21 mouse cellular contexts compared by ENCODE assay signal in genomic region chr1:64701780-64702179, GRCm38 (mm10). TPM values are rescaled to one million over a fixed set of nuclear protein-coding genes. Genes with fewer than 3 reads are reported as not detected.
DNase-seq lines count a peak whose midpoint lies in the region; ATAC-seq and TF ChIP-seq lines count a peak whose summit lies in the region.
"Had no signal": no experiment of that assay in that cellular context is flagged by ENCODE, and none has a peak within 500 bp of the region (broad histone marks: within the 10 kb centered on the region; RNA-seq: fewer than 3 reads in every experiment).

No protein-coding gene starts in this region.

- H3K36me3 ChIP-seq in midbrain, embryonic 11.5 days (ENCODE audit: control insufficient read depth, insufficient read depth, low read length), result peaks cover 5% of the 10 kb centered on the region; the same call in 1 of the 2 replicates
- peaks cover 7% of the 10 kb centered on the region for H3K36me3 ChIP-seq in midbrain, postnatal 0 days (ENCODE audit: insufficient read depth, low read length)
- 0 out of 2 replicates have a peak, but pooled peaks cover 3% of the 10 kb centered on the region for H3K36me3 ChIP-seq in kidney, postnatal 0 days (ENCODE audit: insufficient read depth, low read length)

- no peaks in the 10 kb centered on the region for H3K9me3 ChIP-seq in midbrain, embryonic 11.5 days (ENCODE audit: control insufficient read depth, low read length)
- H3K9me3 ChIP-seq in midbrain, postnatal 0 days (ENCODE audit: low read length), result no peaks in the 10 kb centered on the region
- no peaks in the 10 kb centered on the region for H3K9me3 ChIP-seq in kidney, postnatal 0 days (replicated peaks; ENCODE audit: low read length)
- H3K9me3 ChIP-seq: embryonic facial prominence, embryonic 13.5 days; forebrain, embryonic 13.5 days; heart, embryonic 13.5 days; hindbrain, embryonic 15.5 days; midbrain, embryonic 10.5 days; neural tube, embryonic 15.5 days had no signal

- no peaks in the 10 kb centered on the region for H3K4me1 ChIP-seq in midbrain, embryonic 11.5 days (ENCODE audit: control insufficient read depth, insufficient read depth, low read length)
- no peaks in the 10 kb centered on the region for H3K4me1 ChIP-seq in midbrain, postnatal 0 days (ENCODE audit: insufficient read depth, low read length)
- no peaks in the 10 kb centered on the region for H3K4me1 ChIP-seq in kidney, postnatal 0 days (replicated peaks; ENCODE audit: insufficient read depth, low read length)
- H3K4me1 ChIP-seq: embryonic facial prominence, embryonic 13.5 days; forebrain, embryonic 13.5 days; hindbrain, embryonic 15.5 days; midbrain, embryonic 10.5 days; neural tube, embryonic 15.5 days had no signal

- no peak overlapping the region for H3K4me2 ChIP-seq in midbrain, embryonic 11.5 days
- no peak overlapping the region for H3K4me2 ChIP-seq in midbrain, postnatal 0 days (ENCODE audit: low read depth, low read length, poor library complexity, severe bottlenecking)
- H3K4me2 ChIP-seq in kidney, postnatal 0 days (ENCODE audit: low read length), result no peak overlapping the region
- H3K4me2 ChIP-seq: embryonic facial prominence, embryonic 13.5 days; forebrain, embryonic 13.5 days; heart, embryonic 13.5 days; hindbrain, embryonic 15.5 days; neural tube, embryonic 15.5 days had no signal

- H3K9ac ChIP-seq in midbrain, embryonic 11.5 days (ENCODE audit: low read length), result no peak overlapping the region
- H3K9ac ChIP-seq in midbrain, postnatal 0 days (replicated peaks; ENCODE audit: low read length, poor library complexity, severe bottlenecking), result no peak overlapping the region
- H3K9ac ChIP-seq in kidney, postnatal 0 days (ENCODE audit: low read depth, low read length), result no peak overlapping the region
- H3K9ac ChIP-seq: embryonic facial prominence, embryonic 13.5 days; forebrain, embryonic 13.5 days; heart, embryonic 13.5 days; hindbrain, embryonic 15.5 days; neural tube, embryonic 15.5 days had no signal

- ATAC-seq in midbrain, embryonic 11.5 days (ENCODE audit: low FRiP score), result no peak
- no peak for ATAC-seq in midbrain, postnatal 0 days (ENCODE audit: low FRiP score)
- peak; percentile 89 for ATAC-seq in kidney, postnatal 0 days (replicated peaks; ENCODE audit: low FRiP score, low read depth)
- ATAC-seq: forebrain, embryonic 13.5 days had no signal

- TF ChIP-seq CTCF in midbrain, postnatal 0 days (IDR thresholded peaks at IDR 0.05), result no peak
- peak; percentile 35 for TF ChIP-seq CTCF in kidney, postnatal 0 days (IDR thresholded peaks at IDR 0.05; ENCODE audit: low read depth)

- H3K27me3 ChIP-seq in midbrain, embryonic 11.5 days (ENCODE audit: control insufficient read depth, insufficient read depth, low read length), result no peaks in the 10 kb centered on the region
- no peaks in the 10 kb centered on the region for H3K27me3 ChIP-seq in midbrain, postnatal 0 days (ENCODE audit: insufficient read depth, low read length)
- no peaks in the 10 kb centered on the region for H3K27me3 ChIP-seq in kidney, postnatal 0 days (ENCODE audit: insufficient read depth, low read length)
- H3K27me3 ChIP-seq: embryonic facial prominence, embryonic 13.5 days; forebrain, embryonic 13.5 days; heart, embryonic 13.5 days; hindbrain, embryonic 15.5 days; neural tube, embryonic 15.5 days had no signal

- H3K27ac ChIP-seq in midbrain, embryonic 11.5 days (ENCODE audit: low read depth, low read length), result no peak overlapping the region
- H3K27ac ChIP-seq in midbrain, postnatal 0 days (ENCODE audit: low read depth, low read length), result no peak overlapping the region
- no peak overlapping the region for H3K27ac ChIP-seq in kidney, postnatal 0 days
- H3K27ac ChIP-seq: embryonic facial prominence, embryonic 13.5 days; forebrain, embryonic 13.5 days; heart, embryonic 13.5 days; hindbrain, embryonic 15.5 days; midbrain, embryonic 10.5 days; neural tube, embryonic 15.5 days had no signal

- 86% methylated on average over 3 of the region's 3 CpGs for WGBS in midbrain, embryonic 11.5 days
- WGBS in midbrain, postnatal 0 days, result 87% methylated on average over 3 of the region's 3 CpGs
- 61% methylated on average over 3 of the region's 3 CpGs for WGBS in kidney, postnatal 0 days

- no peak overlapping the region for H3K4me3 ChIP-seq in midbrain, embryonic 11.5 days (ENCODE audit: low read depth, low read length)
- no peak overlapping the region for H3K4me3 ChIP-seq in midbrain, postnatal 0 days (ENCODE audit: low read depth, low read length)
- no peak overlapping the region for H3K4me3 ChIP-seq in kidney, postnatal 0 days (replicated peaks; ENCODE audit: low read depth, low read length)
- H3K4me3 ChIP-seq: embryonic facial prominence, embryonic 13.5 days; forebrain, embryonic 13.5 days; heart, embryonic 13.5 days; hindbrain, embryonic 15.5 days; midbrain, embryonic 10.5 days; neural tube, embryonic 15.5 days had no signal

- DNase-seq in heart, adult 11 months, result peak; percentile 49
- no peak for DNase-seq in heart, postnatal 4 days
- DNase-seq in midbrain, embryonic 11.5 days (ENCODE audit: low spot score, missing footprints), result peak; percentile 60
- no peak for DNase-seq in midbrain, postnatal 0 days (ENCODE audit: low spot score)
- peak; percentile 38 for DNase-seq in kidney, postnatal 0 days (ENCODE audit: low spot score)
- peak; percentile 26 for DNase-seq in yolk sac, embryonic 10.5 days (ENCODE audit: low spot score)
- DNase-seq in cerebellum, adult 11 months, result no peak
- no peak for DNase-seq in gastrocnemius, adult 18-20 months (ENCODE audit: low spot score)
- DNase-seq: adrenal gland, postnatal 10 days; cerebellum, adult 2 months; cerebellum, postnatal 25 days; embryo, embryonic 11 days; gastrocnemius, postnatal 14 days; heart, adult 18-20 months; layer of hippocampus, adult 9-11 months had no signal

RNA-seq across cellular contexts. Expression of gene Ccnyl1, which starts 11.5 kb away (rescaled TPM):
- total RNA-seq in heart, postnatal 4 days (2021), result 10 to 100 TPM; 31.0 to 33.2 TPM
- 10.2 and 12.9 TPM in 2 replicates for polyA plus RNA-seq in midbrain, embryonic 11.5 days (2014; fragmentation: Nextera tagmentation; extraction: Ambion mirVana)
- 14.6 and 36.6 TPM in 2 replicates for total RNA-seq in midbrain, postnatal 0 days (2014; rRNA removed)
- polyA plus RNA-seq in midbrain, postnatal 0 days (2015; fragmentation: Nextera tagmentation; extraction: Ambion mirVana), result 2.9 and 4.1 TPM in 2 replicates
- polyA plus RNA-seq in kidney, postnatal 0 days (2015; fragmentation: Nextera tagmentation; extraction: Ambion mirVana), result 4.5 and 5.0 TPM in 2 replicates
- 10 to 100 TPM; 20.1 to 25.3 TPM for total RNA-seq in gastrocnemius, adult 18-20 months (2021)

RNA-seq across cellular contexts. Expression of gene Fzd5, which starts 35.8 kb away (rescaled TPM):
- 10 to 100 TPM in 1 of 2 experiments, 1 to 10 TPM in 1; 9.5 to 10.6 TPM for total RNA-seq in heart, postnatal 4 days (2021)
- polyA plus RNA-seq in midbrain, embryonic 11.5 days (2014; fragmentation: Nextera tagmentation; extraction: Ambion mirVana), result 0.18 and 0.52 TPM in 2 replicates
- total RNA-seq in midbrain, postnatal 0 days (2014; rRNA removed), result 1.8 and 2.5 TPM in 2 replicates
- polyA plus RNA-seq in midbrain, postnatal 0 days (2015; fragmentation: Nextera tagmentation; extraction: Ambion mirVana), result 0.40 and 0.86 TPM in 2 replicates
- 1.9 and 2.5 TPM in 2 replicates for polyA plus RNA-seq in kidney, postnatal 0 days (2015; fragmentation: Nextera tagmentation; extraction: Ambion mirVana)
- 1 to 10 TPM; 1.8 to 2.2 TPM for total RNA-seq in gastrocnemius, adult 18-20 months (2021)

Comparison
In these comparisons a context has a peak if more than half of its experiments do, and no peak if none do; other contexts are left out.
1. DNase-seq: peak in heart, adult 11 months (single experiment), midbrain, embryonic 11.5 days (single experiment), kidney, postnatal 0 days (single experiment) and yolk sac, embryonic 10.5 days (single experiment); none in heart, postnatal 4 days (single experiment), midbrain, postnatal 0 days (single experiment), cerebellum, adult 11 months (single experiment) and gastrocnemius, adult 18-20 months (single experiment).